Mouse (Mus musculus): ENCODE measurements around the gene Heatr5a.

Heatr5a gene

GRCm38 (mm10) chr12:51884801-51885200 is 86.3 kb downstream of the Heatr5a start:
- no peak for DNase-seq (ENCODE audit: low read depth, low spot score)

GRCm38 (mm10) chr12:51883297-51883805 is 87.8 kb downstream of the Heatr5a start:
- no peak for DNase-seq (ENCODE audit: low read depth, low spot score)

GRCm38 (mm10) chr12:51882606-51883296 is 88.4 kb downstream of the Heatr5a start:
- DNase-seq (ENCODE audit: low read depth, low spot score), result no peak

- no peak for DNase-seq (ENCODE audit: low read depth, low spot score)
These were observed 89.3 kb downstream of the Heatr5a start for GRCm38 (mm10) chr12:51881775-51882174.

- DNase-seq (ENCODE audit: low read depth, low spot score), result no peak
These were observed 99.5 kb downstream of the Heatr5a start for GRCm38 (mm10) chr12:51871446-51872144.

GRCm38 (mm10) chr12:51869511-51869910 is 101.6 kb downstream of the Heatr5a start:
- DNase-seq (ENCODE audit: low read depth, low spot score), result no peak

GRCm38 (mm10) chr12:51867076-51867475 is 104.0 kb downstream of the Heatr5a start:
- DNase-seq (ENCODE audit: low read depth, low spot score), result no peak

GRCm38 (mm10) chr12:51866226-51866910 is 104.8 kb downstream of the Heatr5a start:
- DNase-seq (ENCODE audit: low read depth, low spot score), result no peak

GRCm38 (mm10) chr12:51865790-51866179 is 105.3 kb downstream of the Heatr5a start:
- no peak for DNase-seq (ENCODE audit: low read depth, low spot score)

GRCm38 (mm10) chr12:51865061-51865789 is 105.9 kb downstream of the Heatr5a start:
- no peak for DNase-seq (ENCODE audit: low read depth, low spot score)

GRCm38 (mm10) chr12:51863116-51864002 is 107.8 kb downstream of the Heatr5a start:
- DNase-seq (ENCODE audit: low read depth, low spot score), result no peak

GRCm38 (mm10) chr12:51858134-51859028 is 112.7 kb downstream of the Heatr5a start:
- DNase-seq (ENCODE audit: low read depth, low spot score), result no peak

GRCm38 (mm10) chr12:51856768-51857295 is 114.3 kb downstream of the Heatr5a start:
- DNase-seq (ENCODE audit: low read depth, low spot score), result no peak

GRCm38 (mm10) chr12:51855872-51856271 is 115.2 kb downstream of the Heatr5a start:
- DNase-seq (ENCODE audit: low read depth, low spot score), result no peak

GRCm38 (mm10) chr12:51855453-51855852 is 115.7 kb downstream of the Heatr5a start:
- no peak for DNase-seq (ENCODE audit: low read depth, low spot score)

- DNase-seq (ENCODE audit: low read depth, low spot score), result no peak
These were observed 119.5 kb downstream of the Heatr5a start for GRCm38 (mm10) chr12:51851617-51852016.

- DNase-seq (ENCODE audit: low read depth, low spot score), result no peak
These were observed 120.0 kb downstream of the Heatr5a start for GRCm38 (mm10) chr12:51851155-51851554.

- DNase-seq (ENCODE audit: low read depth, low spot score), result no peak
These were observed 120.8 kb downstream of the Heatr5a start for GRCm38 (mm10) chr12:51850339-51850738.

GRCm38 (mm10) chr12:51849902-51850301 is 121.2 kb downstream of the Heatr5a start:
- no peak for DNase-seq (ENCODE audit: low read depth, low spot score)

Measured in retina, adult 2 months (tissue).